Mouse (Mus musculus) skeletal muscle tissue, adult 2 months (tissue): ENCODE results near the gene Uba52.

ENCODE experiments used
- DNase-seq: peaks from one replicate; pipeline ENCODE4 v3.0.0-alpha.2; 2012; ENCODE audit warnings: low read depth, low spot score

The Uba52 gene

GRCm38 (mm10) chr8:70486191-70486681 lies 24.4 kb downstream of the Uba52 start:
- no peak for DNase-seq

GRCm38 (mm10) chr8:70482943-70483342 lies 27.7 kb downstream of the Uba52 start:
- no peak for DNase-seq

- DNase-seq, result no peak
These were observed 28.7 kb downstream of the Uba52 start for GRCm38 (mm10) chr8:70481908-70482307.

GRCm38 (mm10) chr8:70477269-70477982 lies 33.2 kb downstream of the Uba52 start:
- DNase-seq, result no peak

GRCm38 (mm10) chr8:70476333-70477268 lies 34.0 kb downstream of the Uba52 start, which contains the start of gene Klhl26:
Klhl26 (minus strand) TSS chr8:70476968.
- peak; percentile 91 for DNase-seq

- no peak for DNase-seq
These were observed 38.7 kb downstream of the Uba52 start for GRCm38 (mm10) chr8:70471856-70472255.

GRCm38 (mm10) chr8:70469938-70470337 lies 40.7 kb downstream of the Uba52 start:
- DNase-seq, result no peak

GRCm38 (mm10) chr8:70469295-70469916 lies 41.2 kb downstream of the Uba52 start:
- peak; percentile 62 for DNase-seq

GRCm38 (mm10) chr8:70468733-70469132 lies 41.9 kb downstream of the Uba52 start:
- DNase-seq, result no peak

- DNase-seq, result no peak
These were observed 42.7 kb downstream of the Uba52 start for GRCm38 (mm10) chr8:70467907-70468306.

GRCm38 (mm10) chr8:70467229-70467725 lies 43.3 kb downstream of the Uba52 start:
- DNase-seq, result no peak

- DNase-seq, result peak; percentile 54
These were observed 43.8 kb downstream of the Uba52 start for GRCm38 (mm10) chr8:70466771-70467170.

GRCm38 (mm10) chr8:70466305-70466704 lies 44.3 kb downstream of the Uba52 start:
- DNase-seq, result no peak

- no peak for DNase-seq
These were observed 44.9 kb downstream of the Uba52 start for GRCm38 (mm10) chr8:70465701-70466100.

- no peak for DNase-seq
These were observed 46.4 kb downstream of the Uba52 start for GRCm38 (mm10) chr8:70464162-70464561.

GRCm38 (mm10) chr8:70463306-70463705 lies 47.3 kb downstream of the Uba52 start:
- no peak for DNase-seq

GRCm38 (mm10) chr8:70462516-70462813 lies 48.1 kb downstream of the Uba52 start:
- DNase-seq, result no peak

GRCm38 (mm10) chr8:70461765-70462515 lies 48.7 kb downstream of the Uba52 start:
- DNase-seq, result no peak

- DNase-seq, result no peak
These were observed 50.0 kb downstream of the Uba52 start for GRCm38 (mm10) chr8:70460606-70461005.

GRCm38 (mm10) chr8:70460199-70460598 lies 50.4 kb downstream of the Uba52 start:
- DNase-seq, result no peak

GRCm38 (mm10) chr8:70459636-70460035 lies 51.0 kb downstream of the Uba52 start:
- DNase-seq, result no peak
